Mouse (Mus musculus): ENCODE results near the gene Ubc.
"Not testable (repeated sequence)": the region's sequence is repeated elsewhere in the genome, so short reads cannot be mapped to it uniquely, and the experiment has no call there.

Ubc gene

DNA sequence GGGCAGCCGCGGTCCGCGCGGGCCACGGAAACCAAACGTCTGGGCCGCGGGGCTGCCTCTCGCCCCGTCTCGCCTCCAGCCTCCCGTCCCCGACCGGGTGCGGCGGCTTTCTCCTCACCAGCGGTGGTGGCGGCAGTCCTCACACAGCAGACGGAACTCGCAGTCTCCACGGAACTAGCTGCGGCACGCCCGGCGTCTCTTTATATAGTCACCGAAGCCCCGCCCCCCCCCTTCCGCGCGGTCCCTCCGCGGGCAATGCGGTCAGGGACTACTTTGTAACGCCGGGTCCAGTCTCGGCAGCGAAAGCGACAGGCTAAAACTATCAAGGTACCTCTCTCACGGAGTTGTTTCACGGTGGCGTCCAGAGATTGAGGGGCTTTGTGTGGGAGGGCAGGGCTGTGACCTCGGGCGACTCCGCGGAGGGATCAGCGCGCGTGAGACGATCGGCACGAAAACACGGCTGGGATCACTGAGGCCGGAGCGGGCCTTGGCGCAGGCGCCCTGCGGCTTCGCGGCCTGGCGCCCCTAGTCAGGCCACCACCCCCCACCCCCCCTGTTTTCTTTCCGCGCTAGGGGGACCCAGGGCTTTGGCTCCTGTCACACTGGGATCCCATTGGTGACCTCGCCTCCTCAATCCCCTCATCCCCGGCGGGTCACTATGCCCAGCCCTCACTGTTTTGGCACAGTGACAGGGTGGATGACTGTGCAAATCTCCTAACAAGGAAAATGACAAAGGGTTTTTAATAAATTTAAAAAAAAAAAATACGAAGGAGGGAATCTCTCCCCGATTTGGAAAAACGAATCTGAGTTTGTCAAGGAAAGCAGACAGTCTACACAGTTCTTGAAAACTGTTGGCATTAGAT lies at the start of gene Ubc:
Gene Ubc, minus strand, starts transcription at position 624 of the 863 bp plus-strand sequence.
- in situ Hi-C loops (cut with MseI, MboI) = no loop called here

DNA sequence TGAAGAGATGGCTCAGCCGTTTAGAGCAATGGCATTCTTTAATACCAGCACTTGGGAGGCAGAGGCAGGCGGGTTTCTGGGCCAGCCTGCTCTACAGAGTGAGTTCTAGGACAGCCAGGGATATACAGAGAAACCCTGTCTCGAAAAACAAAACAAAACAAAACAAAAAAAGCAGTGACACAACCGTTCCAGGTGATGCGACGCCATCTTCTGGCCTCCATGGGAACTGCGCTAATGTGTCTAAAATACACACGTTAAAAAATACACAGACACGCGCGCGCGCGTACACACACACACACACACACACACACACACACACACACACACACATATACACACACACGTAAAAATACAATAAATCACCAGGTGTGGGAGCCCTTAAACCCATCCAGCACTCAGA lies 44.3 kb upstream of the Ubc start:
- in situ Hi-C loops (cut with MseI, MboI) = not testable (repeated sequence)

DNA sequence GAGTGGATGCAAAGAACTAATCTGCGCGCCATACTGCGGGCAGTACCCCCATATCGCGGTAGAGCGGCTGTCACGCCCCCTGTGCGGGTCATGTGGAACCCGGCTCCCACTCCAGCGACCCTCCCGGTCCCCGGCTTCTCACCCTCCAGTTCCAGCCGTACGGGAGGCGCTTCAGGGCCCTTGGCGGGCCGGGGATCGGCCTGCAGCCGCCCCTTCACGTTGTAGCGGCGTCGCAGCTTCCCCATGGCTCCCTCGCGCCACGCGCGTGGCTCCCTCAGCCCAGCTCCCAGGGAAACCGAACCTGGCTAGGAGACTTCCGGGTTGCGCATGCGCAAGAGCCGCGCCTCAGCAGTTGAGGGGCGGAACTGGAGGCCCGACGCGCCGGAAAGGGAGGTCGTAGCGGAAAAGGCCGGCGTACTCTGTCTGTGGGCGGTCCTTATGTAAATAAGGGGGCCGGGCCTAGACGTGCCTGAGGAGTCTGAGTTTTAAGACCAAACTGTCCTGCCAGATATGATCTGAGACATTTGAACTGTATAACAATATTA lies 43.9 kb upstream of the Ubc start, which contains the start of gene Dhx37:
Gene Dhx37, minus strand, starts transcription at position 329 of the 545 bp plus-strand sequence.
- in situ Hi-C loops (cut with MseI, MboI) = no loop called here

DNA sequence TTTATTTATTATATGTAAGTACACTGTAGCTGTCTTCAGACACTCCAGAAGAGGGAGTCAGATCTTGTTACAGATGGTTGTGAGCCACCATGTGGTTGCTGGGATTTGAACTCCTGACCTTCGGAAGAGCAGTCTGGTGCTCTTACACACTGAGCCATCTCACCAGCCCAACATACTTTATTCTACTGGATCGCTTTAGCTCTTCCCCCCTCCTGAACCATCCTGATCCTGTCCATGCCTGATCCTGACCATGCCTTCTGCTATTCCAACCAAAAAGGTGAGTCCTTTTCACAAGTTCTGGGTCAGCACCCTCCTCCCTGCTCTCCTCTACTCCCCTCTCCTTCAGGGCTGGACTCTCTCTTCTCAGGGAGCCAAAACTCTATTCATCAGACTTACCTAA lies 42.3 kb upstream of the Ubc start:
- in situ Hi-C loops (cut with MseI, MboI) = not testable (repeated sequence)

DNA sequence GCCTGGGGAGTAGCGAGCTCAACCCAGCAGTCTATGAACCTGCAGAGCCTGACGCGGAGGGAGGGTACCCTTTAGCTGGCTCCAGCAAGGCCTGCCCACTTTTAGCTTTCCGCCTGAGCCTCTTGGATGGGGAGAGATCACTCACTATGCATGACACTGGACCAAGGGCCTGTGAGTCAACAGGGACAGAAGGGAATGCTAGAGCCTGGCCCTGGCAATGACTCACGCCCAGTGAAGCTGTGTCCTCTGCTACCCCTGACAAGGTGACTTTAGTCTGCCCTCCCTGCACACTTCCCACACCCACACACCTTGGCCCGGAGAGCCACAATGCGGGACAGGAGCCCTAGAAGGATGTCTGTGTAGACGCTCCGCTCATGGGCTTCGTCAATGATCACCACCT lies 36.3 kb upstream of the Ubc start:
- in situ Hi-C loops (cut with MseI, MboI) = no loop called here

DNA sequence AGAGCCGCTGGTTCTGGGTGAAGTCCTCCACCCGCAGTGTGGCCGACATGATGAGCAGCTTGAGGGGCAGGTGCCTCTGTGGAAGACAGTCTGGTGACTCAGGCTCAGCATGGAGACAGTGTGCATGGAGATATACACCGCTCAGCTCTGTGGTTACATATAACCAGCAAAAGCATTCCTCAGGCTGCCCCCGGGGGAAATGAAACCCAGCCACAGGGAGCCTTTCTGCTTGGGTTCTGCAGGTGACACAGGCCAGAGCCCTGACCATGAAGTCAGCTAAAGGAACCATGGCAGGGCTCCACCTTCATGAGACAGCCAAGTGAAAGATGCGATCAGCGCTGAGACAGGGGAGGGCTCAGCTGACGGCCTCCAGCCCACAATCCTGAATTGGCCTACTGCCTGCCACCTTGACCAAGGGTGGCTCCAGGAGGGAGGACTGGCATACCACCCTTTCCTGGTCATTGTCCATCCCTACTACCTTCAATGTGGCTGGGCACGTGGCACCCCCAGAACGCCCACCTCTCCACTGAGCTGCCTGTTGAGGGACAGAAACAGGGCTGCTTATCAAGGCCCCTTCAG lies 35.8 kb upstream of the Ubc start:
- in situ Hi-C loops (cut with MseI, MboI) = no loop called here

DNA sequence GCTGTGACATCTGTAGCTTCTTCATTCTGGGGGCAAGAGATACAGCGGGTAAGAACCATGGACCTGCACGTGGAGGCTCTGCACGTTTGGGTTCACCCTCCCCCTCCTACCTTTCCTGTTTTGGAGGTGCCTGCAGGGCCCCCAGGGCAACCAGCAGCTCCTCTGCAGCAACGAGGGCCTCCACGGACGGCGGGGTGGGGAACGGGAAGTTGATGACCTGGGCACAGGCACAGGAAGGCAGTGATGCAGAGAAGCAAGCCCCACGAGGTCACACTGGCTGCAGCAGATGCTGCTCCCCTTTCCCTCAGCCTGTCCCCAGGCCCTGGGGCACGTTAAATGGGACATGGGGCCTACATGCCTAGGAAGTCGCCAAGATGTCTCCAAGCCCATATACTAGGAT lies 29.1 kb upstream of the Ubc start:
- in situ Hi-C loops (cut with MseI, MboI) = no loop called here

DNA sequence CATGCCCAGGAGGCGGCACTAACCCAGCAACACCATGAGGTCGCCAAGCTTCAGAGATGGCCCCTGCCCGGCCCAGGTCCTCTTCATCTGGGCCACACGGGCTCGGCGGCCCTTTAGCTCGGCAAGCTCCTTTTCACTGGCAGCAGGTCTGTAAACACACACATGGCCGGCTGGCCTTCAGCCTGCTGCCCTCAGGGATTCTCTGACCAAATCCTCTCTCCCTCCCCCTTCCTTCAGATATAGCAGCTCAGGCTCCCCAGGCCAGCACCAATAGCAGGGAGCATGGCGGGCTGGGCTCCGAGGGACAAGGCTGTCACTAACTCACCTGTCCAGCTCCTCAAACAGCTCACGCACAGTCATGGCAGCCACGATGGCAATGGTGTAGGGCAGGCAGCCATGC lies 28.6 kb upstream of the Ubc start:
- in situ Hi-C loops (cut with MseI, MboI) = no loop called here

DNA sequence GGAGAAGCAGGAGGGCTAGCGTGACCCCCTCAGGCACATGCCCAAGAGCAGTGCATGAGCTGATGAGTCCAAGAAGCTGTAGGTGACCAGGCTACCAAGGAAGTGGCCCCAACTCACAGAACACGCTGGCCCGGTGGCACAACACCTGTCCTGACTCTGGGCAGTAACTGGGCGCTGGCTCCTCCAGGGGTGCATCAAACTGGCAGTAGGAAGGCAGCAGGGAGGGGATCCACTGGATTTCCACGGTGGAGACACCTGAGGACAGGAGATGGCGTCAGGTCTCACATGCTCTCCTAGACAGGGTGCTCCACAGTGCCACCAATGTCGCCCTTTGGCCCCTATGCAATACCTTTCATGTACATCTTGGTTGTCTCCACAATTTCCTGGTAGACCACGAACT lies 26.2 kb upstream of the Ubc start:
- in situ Hi-C loops (cut with MseI, MboI) = no loop called here

DNA sequence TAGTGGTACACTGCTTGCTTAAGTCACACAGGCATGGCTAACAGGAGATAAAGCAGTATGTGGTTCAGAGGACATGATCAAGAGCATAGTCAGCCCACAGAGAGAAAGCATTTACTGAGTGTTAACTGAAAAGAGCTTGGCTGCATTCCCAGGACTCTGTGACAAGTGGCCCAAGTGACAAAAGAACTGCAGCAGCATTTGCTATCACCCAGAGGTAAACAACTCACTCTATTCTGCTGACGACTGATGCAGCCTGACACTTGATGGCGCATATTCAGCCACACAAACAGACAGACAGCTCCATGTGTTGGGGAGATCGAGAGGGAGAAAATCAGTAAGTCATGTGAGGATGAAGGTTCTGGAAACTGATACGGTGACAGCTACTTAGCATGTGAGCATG lies 23.8 kb upstream of the Ubc start:
- in situ Hi-C loops (cut with MseI, MboI) = no loop called here

DNA sequence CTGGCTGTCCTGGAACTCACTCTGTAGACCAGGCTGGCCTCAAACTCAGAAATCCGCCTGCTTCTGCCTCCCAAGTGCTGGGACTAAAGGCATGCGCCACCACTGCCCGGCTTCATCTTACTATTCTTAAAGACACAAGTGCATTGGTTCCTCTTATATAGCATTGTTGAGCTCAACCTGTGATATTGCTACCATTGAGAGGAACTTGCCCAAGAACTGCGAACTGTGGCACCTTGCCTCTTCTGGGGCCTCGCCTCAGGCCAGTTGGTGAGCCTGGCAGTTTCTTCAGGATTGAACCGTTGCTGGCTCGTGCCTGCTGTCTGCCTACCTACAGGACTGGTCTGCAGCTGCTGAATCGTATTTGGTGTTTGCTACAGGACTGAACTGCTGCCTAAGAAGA lies 22.5 kb upstream of the Ubc start:
- in situ Hi-C loops (cut with MseI, MboI) = not testable (repeated sequence)

DNA sequence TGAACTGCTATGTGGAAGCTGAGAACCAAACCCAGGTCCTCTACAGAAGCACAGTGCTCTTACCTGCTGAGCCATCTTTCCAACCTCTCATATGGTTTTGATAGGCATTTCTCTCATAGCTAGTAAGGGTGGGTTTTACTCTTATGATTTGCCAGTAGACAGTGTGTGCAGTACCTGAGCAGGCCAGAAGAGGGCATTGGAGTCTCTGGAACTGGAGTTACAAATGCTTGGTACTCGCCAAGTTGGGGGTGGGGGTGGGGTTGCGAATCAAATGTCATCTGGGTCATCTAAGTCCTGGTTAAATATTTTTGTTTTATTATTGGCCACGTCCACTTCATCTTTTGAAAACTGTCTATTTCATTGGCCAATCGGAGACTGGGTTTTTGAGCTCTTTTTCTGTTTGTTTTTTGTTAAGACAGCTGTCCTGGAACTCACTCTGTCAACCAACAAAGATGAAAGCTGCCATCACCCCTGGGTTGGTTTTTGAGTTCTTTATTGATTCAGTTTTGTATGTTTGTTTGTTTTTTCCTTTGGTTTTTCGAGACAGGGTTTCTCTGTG lies 22.0 kb upstream of the Ubc start:
- in situ Hi-C loops (cut with MseI, MboI) = no loop called here

DNA sequence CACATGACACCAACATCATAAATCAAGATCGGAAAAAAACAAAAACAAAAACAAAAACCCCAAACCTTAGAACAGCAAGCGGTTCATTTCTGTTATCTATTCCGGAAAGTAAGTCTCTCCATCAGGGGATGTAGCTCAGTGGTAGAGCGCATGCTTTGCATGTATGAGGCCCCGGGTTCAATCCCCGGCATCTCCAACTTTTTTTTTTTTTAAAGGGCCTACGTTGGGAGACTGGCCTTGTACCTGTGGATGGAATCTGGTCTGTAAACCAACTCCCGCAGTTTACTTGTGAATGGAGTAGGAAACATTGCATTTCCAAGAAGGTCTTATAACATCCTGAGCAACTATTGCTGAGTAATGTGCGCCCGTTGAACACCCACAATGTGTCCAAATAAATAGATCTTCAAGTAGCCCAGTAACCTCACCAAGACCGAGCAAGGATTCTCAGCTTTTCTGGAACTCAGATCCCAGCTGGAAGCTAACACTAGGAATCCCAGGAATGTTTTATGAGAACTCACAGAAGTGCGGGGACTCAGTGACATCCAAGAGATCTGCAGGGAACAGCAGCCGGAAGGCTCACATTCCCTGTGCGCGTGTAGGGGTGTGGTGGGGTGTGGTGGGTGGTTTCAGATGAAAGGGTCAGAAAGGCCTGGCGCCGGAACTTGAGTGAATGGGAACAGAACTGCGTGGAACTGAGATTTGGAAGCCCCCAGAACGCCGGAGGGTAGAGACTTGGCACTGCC lies 19.5 kb upstream of the Ubc start:
- in situ Hi-C loops (cut with MseI, MboI) = no loop called here

DNA sequence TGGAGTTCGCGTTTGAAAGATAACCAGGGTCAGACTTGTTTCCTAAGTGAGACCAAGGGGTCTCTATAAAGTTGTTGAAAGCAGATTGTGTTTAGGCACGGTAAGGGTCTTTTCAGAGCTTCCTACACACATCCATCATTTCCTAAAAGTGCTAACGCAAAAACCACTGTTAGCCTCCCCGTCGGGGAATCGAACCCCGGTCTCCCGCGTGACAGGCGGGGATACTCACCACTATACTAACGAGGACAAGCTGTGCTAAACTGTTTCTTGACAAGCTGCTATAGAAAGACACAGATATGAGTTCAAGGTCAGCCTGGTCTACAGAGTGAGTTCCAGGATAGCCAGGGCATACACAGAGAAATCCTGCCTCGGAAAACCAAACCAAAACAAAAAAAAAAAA lies 18.8 kb upstream of the Ubc start:
- in situ Hi-C loops (cut with MseI, MboI) = no loop called here

DNA sequence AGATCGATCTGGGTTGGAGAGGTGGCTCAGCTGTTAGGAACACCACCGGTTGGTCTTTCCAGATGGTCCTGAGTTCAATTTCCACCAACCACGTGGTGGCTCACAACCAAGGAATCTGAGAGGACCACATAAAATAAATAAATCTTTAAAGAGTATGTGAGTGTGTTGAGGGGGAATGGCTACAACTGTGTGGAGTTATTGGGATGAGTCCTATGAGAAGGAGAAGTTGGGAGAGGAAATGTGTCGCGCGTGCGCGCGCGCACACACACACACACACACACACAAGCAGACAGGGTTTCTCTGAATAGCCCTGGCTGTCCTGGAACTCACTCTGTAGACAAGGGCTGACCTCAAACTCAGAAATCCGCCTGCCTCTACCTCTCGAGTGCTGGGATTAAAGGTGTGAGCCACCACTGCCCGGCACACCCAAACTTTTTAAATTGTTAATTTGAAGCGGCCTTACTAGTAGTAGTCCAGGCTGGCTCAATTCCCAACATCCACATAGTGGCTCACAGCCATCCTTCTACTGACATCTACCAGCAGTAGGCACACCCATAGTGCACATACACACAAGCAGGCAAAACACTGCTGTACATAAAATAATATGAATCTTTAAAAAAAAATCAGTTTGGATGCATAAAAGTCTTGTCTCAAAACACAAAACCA lies 18.0 kb upstream of the Ubc start:
- in situ Hi-C loops (cut with MseI, MboI) = no loop called here

DNA sequence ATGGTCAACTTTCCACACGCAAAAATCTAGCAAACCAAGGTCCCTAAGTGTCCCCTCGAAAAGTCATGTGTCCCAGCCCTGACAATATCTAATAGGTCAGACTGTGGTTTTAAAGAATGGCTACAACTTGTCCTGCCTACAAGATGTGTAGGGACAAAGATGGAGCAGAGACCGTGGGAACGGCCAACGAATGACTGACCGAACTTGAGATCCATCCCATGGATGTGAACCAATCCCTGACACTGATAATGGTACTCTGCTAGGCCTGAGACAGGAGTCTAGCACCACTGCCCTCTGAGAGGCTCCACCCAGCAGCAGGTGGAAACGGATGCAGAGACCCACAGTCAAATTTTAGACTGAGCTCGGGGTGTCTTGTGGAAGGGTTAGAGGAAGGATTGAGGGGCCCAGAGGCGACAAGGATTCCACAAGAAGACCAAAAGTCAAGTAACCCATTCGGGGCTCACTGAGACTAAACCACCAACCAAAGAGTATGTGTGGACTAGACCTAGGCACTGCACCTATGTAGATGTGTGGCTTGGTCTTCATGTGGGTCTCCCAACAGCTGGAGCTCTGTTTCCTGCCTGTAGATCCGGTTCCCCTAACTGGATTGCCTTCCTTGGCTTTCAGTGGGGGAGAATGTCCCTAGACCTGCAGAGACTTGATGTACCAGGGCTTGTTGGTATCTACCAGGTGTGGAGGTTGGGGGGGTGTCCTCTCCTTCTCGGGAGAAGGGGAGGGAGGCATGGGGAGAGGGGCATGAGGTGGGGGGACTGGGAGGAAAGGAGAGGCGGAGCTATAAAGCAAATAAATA lies 17.2 kb upstream of the Ubc start:
- in situ Hi-C loops (cut with MseI, MboI) = no loop called here

DNA sequence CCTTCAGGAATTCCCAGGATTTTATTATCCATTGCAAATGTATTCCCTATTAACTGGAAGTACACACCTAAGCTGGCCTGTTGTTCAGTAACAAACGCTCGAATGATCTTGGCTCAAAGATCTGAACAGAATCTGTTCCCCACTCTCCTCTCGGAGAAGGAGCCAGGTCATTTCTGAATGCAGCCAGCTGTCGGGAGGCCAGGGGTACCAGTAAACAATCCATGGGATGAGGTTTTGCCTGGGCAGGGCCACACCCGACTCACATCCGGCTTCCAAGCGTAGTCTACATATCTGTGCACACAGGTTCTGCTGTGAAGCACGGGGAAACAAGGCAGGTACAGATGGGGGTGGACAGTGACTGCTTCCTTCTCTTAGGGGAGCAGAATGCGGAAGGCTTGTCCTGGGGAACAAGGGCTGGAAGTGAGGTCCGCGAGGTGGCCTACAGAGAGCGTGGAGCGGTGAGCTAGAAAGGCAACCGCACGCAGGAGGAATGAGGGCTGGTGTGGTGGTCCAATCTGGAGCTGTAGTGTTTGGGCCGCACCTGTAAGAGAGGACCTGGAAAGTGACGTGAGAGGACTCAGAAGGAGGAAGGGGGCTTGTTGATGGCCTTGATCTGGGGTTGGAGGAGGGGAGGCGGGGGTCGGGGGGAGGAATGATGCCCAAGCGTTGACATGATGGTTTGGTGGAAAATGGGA lies 16.5 kb upstream of the Ubc start:
- in situ Hi-C loops (cut with MseI, MboI) = no loop called here

DNA sequence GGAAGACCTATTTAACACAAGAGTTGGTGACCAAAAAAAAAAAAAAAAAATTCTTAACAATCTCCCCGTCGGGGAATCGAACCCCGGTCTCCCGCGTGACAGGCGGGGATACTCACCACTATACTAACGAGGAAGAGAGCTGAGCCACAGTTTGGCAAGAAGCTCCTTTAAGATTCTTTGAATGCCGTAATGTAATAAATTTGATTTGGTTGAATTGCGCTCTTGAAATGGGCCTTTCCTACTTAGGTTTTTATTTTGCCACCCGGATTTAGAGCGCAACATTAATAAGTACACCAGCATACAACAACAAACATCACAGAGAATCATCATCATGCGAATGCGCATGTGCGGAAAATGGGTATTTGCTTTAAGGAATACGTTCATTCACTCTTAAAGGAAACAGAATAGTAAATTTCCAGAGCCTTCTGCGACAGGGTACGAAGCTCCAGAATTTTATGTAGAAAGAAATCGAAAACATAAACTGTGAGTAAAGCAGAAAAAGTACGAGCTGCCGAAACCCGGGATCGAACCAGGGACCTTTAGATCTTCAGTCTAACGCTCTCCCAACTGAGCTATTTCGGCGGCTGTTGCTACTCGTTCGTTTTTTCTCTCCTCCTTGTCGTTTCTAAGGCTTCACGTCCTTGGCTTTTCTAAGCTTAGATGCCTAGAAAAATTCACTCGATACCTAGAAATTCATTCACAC lies 15.7 kb upstream of the Ubc start:
- in situ Hi-C loops (cut with MseI, MboI) = no loop called here

DNA sequence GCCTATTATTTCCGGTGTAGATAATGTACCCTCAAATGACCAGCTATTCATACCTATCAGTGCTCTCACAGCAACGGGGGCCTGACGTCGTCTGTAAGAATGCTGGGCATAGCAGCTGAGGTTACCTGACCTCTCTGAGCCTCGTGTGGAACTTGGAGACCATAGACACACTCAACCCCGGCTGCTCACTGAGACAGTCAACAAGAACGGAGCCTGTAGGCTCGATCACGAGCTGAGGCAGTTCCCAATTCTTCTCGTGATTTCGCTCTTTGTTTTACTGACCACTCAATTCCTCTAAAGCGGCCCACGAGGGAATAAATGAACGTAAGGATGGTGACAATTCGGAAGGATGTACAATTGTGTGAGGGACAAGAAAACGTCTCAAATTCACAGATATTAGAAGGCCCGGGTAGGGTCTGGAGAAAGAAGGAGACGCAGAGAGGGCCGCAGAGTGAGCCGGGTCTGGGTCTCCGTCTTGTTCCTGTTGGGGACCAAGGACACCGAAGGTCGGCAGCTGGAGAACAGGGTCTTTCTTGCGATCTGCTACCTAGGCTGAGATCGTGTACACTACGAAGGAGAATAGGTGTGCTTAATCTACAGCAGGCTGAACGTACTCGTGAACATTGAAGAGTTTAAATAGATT lies 15.0 kb upstream of the Ubc start:
- in situ Hi-C loops (cut with MseI, MboI) = no loop called here
